Mouse (Mus musculus) liver, postnatal 0 days (tissue): ENCODE results near the gene Chek1.

Source experiments
- CTCF ChIP-seq: sonication (generic); IDR thresholded peaks from 2 replicates; pipeline ENCODE4 v1.5.1; 2016; ENCODE audit warnings: antibody characterized with exemption, low read depth
- EP300 ChIP-seq: IDR thresholded peaks from 2 replicates; pipeline ENCODE4 v1.6.1; 2016; ENCODE audit warnings: antibody characterized with exemption, low read depth, mild to moderate bottlenecking

- TF ChIP-seq CTCF (no peak), EP300 (no peak)
These were observed 37.5 kb upstream of the Chek1 start for GRCm38 (mm10) chr9:36764378-36764777.
